Mouse (Mus musculus) adrenal gland, postnatal 14 days (tissue): Measurements from ENCODE around the gene Lhb. TPM values are rescaled to one million over a fixed set of nuclear protein-coding genes. Genes with fewer than 3 reads are reported as not detected.
A peak's percentile ranks its signal among the peaks of the same experiment; 100 is the strongest.

Experiments
- DNase-seq: peaks from one replicate; pipeline ENCODE4 v3.0.0; 2021; ENCODE audit warnings: mixed read lengths
- total RNA-seq: library from RNA; stranded (reverse); gene quantifications from 2 replicates; pipeline ENCODE4 v1.2.3, GENCODE M21; 2021

Lhb gene
- total RNA-seq, 1 experiment from 2014 or later, result not detected

DNA sequence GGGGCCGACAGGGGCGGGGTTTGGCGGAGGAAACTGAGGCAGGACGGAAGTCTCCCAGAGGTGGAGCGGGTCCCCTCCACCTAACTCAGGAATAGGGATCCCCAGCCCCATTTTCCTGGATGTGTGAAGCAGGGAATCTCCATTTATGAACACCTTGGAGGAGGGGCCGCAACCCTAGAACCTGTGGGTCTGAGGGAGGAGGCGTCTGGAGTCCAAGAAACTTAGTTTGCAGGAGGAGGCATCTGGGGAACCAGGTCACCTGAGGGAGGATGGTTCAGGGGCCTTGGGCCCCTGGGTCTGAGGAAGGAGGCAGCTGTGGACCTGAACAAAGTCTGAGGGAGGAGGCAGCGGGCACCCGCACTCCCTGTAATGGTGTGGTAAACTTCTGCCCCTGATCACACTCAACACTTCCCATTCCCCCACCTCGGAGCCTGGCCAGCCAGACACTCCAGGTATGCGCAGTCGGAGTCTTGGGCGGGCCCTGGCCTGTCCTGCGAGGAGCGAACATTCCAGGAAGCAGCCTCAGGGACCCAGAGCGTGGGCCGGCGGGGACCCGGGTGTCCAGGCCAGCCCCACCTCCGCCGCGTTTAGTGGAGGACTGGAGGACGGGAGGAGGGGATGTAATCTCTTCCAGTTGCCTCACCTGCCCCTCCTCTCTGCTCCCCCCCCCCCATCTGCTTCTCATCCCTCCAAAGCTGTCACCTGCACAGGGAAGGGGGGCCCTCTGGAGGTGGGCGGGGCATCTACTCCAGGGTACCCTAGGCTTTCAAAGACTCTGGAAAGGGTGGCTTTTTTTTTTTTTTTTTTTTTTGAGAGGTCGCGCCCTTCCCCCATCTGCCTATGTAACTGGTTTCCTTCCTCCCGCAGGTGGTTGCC lies 6.5 kb upstream of the Lhb start:
- DNase-seq, result no peak

GRCm38 (mm10) chr7:45414740-45415224 lies 5.8 kb upstream of the Lhb start:
- DNase-seq, result no peak

DNA sequence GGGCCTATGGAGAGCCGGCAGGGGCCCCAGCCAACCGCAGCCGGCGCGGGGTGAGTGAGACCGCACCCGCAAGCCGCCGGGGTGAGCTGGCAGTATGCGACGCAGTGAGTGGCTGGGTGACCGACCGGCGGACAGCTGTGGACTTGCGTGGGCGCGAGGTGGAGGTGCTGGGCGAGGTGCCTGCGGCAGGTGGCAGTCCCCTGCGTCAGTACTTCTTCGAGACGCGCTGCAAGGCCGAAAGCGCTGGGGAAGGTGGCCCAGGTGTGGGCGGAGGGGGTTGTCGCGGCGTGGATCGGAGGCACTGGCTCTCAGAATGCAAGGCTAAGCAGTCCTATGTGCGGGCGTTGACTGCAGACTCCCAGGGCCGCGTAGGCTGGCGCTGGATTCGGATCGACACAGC lies 5.0 kb upstream of the Lhb start:
- DNase-seq, result no peak

GRCm38 (mm10) chr7:45417962-45418492 lies 2.6 kb upstream of the Lhb start:
- DNase-seq, result no peak

DNA sequence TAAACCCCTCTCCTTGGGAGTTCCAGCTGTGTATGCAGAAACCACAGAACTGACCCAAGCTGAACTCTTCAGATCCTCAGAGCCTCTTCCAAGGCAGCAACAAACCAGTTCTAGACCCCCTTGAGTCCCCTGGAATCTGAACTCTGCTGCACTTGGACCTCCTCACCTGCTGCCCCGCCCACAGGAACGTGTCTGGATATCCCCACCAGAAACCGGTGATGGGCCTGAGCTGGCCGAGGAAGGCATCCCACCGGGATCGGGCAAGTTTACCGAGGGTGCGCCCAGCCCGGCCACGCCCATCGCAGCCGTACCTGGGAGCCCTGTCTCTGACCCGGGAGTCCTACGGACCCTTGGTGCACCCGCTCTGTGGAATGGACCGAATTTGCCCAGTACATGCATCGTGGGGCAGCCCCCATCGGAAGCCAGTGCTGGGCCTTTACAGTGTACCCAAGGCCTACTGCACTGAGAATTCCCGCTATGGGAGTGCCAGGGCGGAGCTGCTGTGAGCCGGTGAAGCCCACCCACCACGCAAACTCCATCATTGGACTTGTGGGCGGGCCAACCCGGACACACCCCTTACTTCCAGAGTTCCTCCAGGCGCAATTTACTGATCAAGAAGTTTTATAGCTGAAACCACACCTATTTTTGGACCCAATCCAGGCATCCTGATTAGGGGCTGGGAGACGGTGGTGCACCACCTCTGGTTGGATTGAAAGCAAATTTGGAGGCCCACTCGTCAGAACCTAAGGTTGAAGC lies 583 bp upstream of the Lhb start:
- DNase-seq, result no peak

DNA sequence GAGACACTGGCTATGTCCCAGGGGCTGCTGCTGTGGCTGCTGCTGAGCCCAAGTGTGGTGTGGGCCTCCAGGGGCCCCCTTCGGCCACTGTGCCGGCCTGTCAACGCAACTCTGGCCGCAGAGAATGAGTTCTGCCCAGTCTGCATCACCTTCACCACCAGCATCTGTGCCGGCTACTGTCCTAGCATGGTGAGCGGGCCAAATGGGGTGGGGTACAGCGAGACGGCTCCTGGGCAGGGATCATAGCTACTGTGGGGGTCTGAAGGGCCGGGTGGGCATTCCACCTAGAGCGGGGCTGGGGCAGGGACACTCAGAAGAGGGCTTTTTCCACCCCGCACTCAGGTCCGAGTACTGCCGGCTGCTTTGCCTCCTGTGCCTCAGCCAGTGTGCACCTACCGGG lies 574 bp downstream of the Lhb start:
- DNase-seq, result no peak

DNA sequence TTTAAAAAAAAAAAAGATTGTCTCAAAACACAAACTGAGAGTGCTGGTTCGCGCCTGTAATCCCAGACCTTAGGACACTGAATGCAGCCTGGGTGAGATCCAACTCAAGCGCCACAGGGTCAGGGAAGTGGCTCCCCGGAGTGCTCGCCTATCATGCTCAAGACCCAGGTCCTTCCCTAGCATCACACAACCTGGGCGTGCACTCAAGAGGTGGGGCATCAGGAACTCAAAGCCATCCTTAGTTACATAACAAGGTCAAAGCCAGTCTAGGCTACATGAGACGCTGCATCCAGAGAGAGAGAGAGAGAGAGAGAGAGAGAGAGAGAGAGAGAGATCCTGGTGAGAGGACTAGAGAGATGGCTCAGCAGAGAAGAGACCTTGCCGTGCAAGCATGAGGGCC lies 5.9 kb downstream of the Lhb start:
- no peak for DNase-seq

DNA sequence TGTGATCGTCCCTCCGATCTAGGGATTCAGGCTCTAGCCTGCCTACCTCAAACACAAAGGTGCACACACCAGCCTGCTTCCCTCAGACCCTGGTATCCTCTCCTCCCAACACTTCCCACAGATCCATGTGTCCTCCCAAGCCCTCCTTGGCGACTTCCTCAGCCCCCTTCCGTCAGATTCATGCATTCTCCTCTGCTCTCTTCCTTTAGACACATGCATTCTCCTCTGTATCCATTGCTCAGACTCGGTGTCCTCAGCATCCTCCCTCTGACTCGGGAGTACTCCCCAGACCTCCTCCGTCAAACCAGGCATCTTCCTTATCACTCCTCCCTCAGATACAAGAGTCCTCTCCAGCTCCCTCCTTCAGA lies 13.2 kb downstream of the Lhb start:
- no peak for DNase-seq

DNA sequence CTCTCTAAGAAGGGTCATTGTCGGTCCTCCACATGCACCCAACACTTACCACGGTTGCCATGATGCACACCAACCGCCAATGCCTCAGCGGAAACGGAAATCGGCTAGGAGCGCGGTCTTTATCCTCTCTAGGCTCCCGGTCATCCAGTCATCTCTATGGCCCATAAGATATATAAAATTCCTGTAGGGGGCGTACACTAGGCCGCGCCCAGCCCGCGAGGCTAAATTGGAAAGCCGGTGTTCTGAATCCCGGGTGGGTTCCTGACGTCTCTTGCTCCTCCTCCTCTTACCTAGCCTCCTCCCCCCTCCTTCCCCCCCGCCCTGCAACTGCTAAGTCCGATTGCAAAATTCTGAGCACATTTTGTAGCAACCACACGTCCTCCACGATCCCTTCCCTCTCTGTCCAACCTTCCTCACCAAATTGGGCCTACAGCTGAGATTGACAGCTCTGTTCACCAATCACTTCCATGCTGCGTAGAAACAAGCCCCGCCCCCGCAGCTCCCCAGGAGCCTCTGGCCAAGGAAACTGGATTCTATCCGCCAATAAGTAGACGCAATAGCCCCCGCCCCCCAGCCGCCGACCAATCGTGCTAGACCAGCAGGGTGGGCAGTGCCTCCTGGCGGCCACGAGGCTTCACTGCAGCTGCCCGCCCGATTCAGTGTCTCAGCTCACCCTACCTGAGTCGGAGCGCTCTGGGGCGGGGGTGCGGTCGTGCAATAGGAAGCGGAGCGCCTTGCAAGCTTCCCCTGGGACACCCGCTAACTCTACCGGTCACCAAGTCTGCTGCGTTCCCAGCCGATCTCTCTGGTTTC lies 13.8 kb downstream of the Lhb start, which contains the start of gene Gys1:
Gene Gys1, plus strand, starts transcription at position 642 of the 813 bp plus-strand sequence.
- DNase-seq, result peak; percentile 100

DNA sequence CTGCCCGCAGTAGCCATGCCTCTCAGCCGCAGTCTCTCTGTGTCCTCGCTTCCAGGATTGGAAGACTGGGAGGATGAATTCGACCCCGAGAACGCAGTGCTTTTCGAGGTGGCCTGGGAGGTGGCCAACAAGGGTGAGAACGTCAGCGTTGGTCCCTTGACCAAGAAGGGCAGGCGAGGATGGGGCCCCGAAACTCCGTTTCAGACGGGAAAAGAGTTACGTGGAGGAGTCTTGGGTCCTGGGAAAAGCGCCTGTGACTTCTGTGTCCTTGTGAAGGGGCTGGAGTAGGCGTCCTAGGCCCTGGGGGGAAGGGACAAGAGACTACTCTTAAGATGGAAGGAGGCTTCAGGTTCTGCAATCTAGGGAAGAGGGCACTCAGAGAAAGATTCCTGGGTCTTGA lies 14.4 kb downstream of the Lhb start:
- peak; percentile 57 for DNase-seq

GRCm38 (mm10) chr7:45436444-45436843 lies 15.8 kb downstream of the Lhb start:
- no peak for DNase-seq

DNA sequence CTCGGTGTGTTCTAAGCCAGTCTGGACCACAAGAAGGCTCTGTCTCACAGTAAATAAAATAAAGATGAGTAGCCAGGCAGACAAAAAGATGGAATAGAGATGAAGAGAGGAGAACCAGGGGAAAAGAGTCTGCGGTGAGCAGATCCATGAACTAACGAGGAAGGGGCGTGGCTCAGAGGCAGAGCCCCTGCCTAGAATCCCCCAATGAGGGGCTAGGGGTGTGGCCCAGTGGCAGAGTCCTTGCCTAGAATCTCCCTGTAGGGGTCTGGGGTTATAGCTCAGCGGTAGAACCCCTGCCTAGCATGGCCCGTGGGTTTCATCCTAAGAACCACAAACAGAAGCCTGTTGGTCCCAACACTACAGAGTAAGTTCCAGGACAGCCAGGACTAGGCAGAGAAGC lies 16.4 kb downstream of the Lhb start:
- DNase-seq, result no peak

DNA sequence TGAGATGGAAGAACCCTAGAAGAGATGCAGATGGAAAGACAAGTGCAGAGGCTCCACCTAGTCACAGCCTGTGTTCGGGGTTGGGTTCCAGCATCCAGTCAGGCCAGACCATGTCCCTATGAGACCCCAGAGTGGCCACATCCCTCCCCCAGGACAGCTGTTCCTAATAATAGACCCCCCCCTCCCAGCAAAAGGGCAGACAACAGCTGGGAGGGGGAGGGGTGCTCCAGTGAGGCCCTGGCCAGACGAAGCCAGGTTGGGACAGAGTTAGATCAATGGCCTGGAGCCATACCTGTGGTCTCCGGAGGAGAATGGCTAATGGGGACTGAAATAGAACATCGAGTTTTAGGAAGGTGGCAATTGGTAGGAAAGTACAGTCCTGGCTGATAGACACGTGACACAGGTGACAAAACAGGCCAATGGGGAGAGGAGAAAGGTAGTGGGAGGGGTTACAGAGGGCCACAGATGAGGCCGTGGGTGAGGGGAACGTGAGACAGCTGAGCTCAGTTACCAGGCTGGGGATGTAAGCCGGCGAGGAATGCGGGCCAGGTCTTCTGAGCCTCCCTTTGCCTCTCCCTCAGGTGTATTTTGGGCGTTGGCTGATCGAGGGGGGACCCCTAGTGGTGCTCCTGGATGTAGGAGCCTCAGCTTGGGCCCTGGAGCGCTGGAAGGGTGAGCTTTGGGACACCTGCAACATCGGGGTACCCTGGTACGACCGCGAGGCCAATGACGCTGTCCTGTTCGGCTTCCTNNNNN lies 17.1 kb downstream of the Lhb start, which contains the start of gene Ruvbl2:
Gene Ruvbl2, minus strand, starts transcription at position 576 of the 756 bp plus-strand sequence.
- DNase-seq, result no peak

- no peak for DNase-seq
Observed at GRCm38 (mm10) chr7:45443526-45444420, 23.2 kb downstream of the Lhb start.

DNA sequence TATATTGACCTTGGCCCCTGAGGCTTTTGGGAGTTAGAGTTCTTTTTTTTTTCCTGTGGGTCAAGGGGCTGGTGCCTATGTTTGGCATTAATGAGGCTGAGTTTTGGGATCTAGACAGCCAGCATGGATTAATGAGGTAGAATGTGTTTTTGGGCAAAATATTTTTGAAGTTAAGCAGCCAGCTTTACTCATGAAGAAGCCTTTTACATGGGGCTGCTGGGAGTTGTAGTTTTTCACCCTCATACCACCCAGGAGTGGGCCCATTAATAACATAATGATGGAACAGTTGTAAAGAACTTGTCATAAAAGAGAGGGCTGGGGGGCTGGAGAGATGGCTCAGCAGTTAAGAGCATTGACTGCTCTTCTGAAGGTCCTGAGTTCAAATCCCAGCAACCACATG lies 26.0 kb downstream of the Lhb start:
- DNase-seq, result no peak

GRCm38 (mm10) chr7:45447325-45447990 lies 26.8 kb downstream of the Lhb start:
- peak; percentile 66 for DNase-seq

- DNase-seq, result no peak
Observed at GRCm38 (mm10) chr7:45449974-45450373, 29.4 kb downstream of the Lhb start.

GRCm38 (mm10) chr7:45451344-45451982 lies 30.8 kb downstream of the Lhb start:
- DNase-seq, result peak; percentile 91

DNA sequence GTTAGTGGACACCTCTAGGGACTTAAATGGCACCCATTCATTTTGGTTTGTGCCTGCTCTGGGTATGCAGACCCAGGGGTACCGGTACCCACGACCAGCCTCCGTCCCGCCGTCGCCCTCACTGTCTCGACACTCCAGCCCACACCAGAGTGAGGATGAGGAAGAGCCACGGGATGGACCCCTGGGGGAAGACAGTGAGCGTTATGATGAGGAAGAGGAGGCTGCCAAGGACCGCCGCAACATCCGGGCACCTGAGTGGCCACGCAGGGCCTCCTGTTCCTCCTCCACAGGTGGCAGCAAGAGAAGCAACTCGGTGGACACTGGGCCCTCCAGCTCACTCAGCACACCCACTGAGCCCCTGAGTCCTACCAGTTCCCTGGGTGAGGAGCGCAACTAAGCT lies 34.4 kb downstream of the Lhb start:
- no peak for DNase-seq
